Mouse (Mus musculus) stomach, embryonic 16.5 days (tissue): ENCODE data around the gene Tcp11l2. TPM values are rescaled to one million over a fixed set of nuclear protein-coding genes. Genes with fewer than 3 reads are reported as not detected.

Experiments used
- polyA plus RNA-seq: library from polyadenylated mRNA; unstranded; fragments of >200 nt; fragmentation: Nextera tagmentation; extraction: Ambion mirVana; gene quantifications from 2 replicates; pipeline ENCODE4 v1.2.1, GENCODE M21; 2015

Gene Tcp11l2
- polyA plus RNA-seq, 1 experiment from 2014 or later: 25.7 TPM

Other genes starting within 250 kb of the Tcp11l2 start
- 0.76 and 1.1 TPM in 2 replicates for gene Nuak1, start 136.0 kb upstream of the Tcp11l2 start, polyA plus RNA-seq
- gene Ckap4, start 42.6 kb upstream of the Tcp11l2 start, polyA plus RNA-seq: 30.8 and 36.0 TPM in 2 replicates
- 11.2 and 11.5 TPM in 2 replicates for gene Polr3b, start 45.7 kb downstream of the Tcp11l2 start, polyA plus RNA-seq
- 0.06 TPM in 1 of 2 replicates, not detected in the other for gene Rfx4, start 179.4 kb downstream of the Tcp11l2 start, polyA plus RNA-seq